Mouse (Mus musculus) liver, adult (tissue): ENCODE results near the gene Irf2bp2.

Source experiments
- GATA4 ChIP-seq: IDR thresholded peaks from 2 replicates; pipeline ENCODE4 v1.6.1; 2014; ENCODE audit warnings: mild to moderate bottlenecking, low read length; ENCODE audit not compliant: insufficient replicate concordance

Irf2bp2 gene

GRCm38 (mm10) chr8:126567674-126568073 lies 26.1 kb downstream of the Irf2bp2 start:
- TF ChIP-seq GATA4 = no peak

- no peak for TF ChIP-seq GATA4
These were observed 27.2 kb downstream of the Irf2bp2 start for GRCm38 (mm10) chr8:126566446-126567062.

- TF ChIP-seq GATA4 = no peak
These were observed 27.8 kb downstream of the Irf2bp2 start for GRCm38 (mm10) chr8:126565954-126566445.

- no peak for TF ChIP-seq GATA4
These were observed 28.5 kb downstream of the Irf2bp2 start for GRCm38 (mm10) chr8:126565231-126565781.

GRCm38 (mm10) chr8:126564551-126565154 lies 29.1 kb downstream of the Irf2bp2 start:
- no peak for TF ChIP-seq GATA4

GRCm38 (mm10) chr8:126561316-126561841 lies 32.4 kb downstream of the Irf2bp2 start:
- TF ChIP-seq GATA4 = no peak

GRCm38 (mm10) chr8:126558400-126558953 lies 35.3 kb downstream of the Irf2bp2 start:
- TF ChIP-seq GATA4 = no peak

GRCm38 (mm10) chr8:126557403-126557802 lies 36.4 kb downstream of the Irf2bp2 start:
- no peak for TF ChIP-seq GATA4

GRCm38 (mm10) chr8:126556691-126557090 lies 37.1 kb downstream of the Irf2bp2 start:
- TF ChIP-seq GATA4 = peak; percentile 87; the same call in 1 of the 2 replicates

- TF ChIP-seq GATA4 = no peak
These were observed 39.0 kb downstream of the Irf2bp2 start for GRCm38 (mm10) chr8:126554741-126555140.

GRCm38 (mm10) chr8:126551871-126552270 lies 41.9 kb downstream of the Irf2bp2 start:
- TF ChIP-seq GATA4 = no peak

- no peak for TF ChIP-seq GATA4
These were observed 42.8 kb downstream of the Irf2bp2 start for GRCm38 (mm10) chr8:126550944-126551357.

GRCm38 (mm10) chr8:126547841-126548240 lies 45.9 kb downstream of the Irf2bp2 start:
- no peak for TF ChIP-seq GATA4

GRCm38 (mm10) chr8:126547361-126547760 lies 46.4 kb downstream of the Irf2bp2 start:
- TF ChIP-seq GATA4 = no peak

GRCm38 (mm10) chr8:126546480-126546879 lies 47.3 kb downstream of the Irf2bp2 start:
- TF ChIP-seq GATA4 = no peak

GRCm38 (mm10) chr8:126543407-126543806 lies 50.4 kb downstream of the Irf2bp2 start:
- no peak for TF ChIP-seq GATA4
